Mouse (Mus musculus): ENCODE data around the gene Kcnt2. TPM values are rescaled to one million over a fixed set of nuclear protein-coding genes. Genes with fewer than 3 reads are reported as not detected.

The Kcnt2 gene
- polyA plus RNA-seq, 1 experiment from 2014 or later: 2.4 TPM

DNA sequence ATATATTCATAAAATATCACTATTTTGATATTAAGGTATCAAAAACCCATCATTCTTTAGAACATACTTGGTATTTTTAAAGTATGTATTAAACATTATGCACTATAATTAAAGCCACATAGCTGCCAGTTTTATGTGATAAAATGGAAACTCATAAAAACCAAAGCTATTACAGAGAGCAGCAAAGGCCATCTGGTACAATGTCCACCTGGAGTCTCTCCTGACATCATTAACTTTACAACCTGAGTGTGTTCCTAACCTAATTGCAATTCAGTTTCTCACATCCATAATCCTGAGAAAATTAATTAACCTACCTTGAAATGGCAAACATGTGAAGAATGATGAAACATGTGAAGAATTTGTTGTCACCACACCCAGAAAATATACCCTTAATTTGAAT, 288.9 kb downstream of the Kcnt2 start:
- no peak overlapping the region for H3K9ac ChIP-seq

GRCm38 (mm10) chr1:140542066-140542465, 296.1 kb downstream of the Kcnt2 start:
- Histone ChIP-seq H3K27me3 (no peaks in the 10 kb centered on the region), H3K9ac (no peak overlapping the region), H3K4me2 (no peak overlapping the region), H3K27ac (no peak overlapping the region), H3K4me3 (no peak overlapping the region), H3K36me3 (no peaks in the 10 kb centered on the region), H3K9me3 (no peaks in the 10 kb centered on the region), H3K4me1 (no peaks in the 10 kb centered on the region)
- WGBS: 70% methylated on average over 3 of the region's 3 CpGs
- no peak for ATAC-seq (ENCODE audit: insufficient number of reproducible peaks, low FRiP score, low TSS enrichment, low read depth)

More for the DNA sequence above, 288.9 kb downstream of the Kcnt2 start:
- no peaks in the 10 kb centered on the region for H3K4me1 ChIP-seq
- ATAC-seq (ENCODE audit: insufficient number of reproducible peaks, low FRiP score, low TSS enrichment, low read depth): no peak
- no peak overlapping the region for H3K4me3 ChIP-seq
- no peak overlapping the region for H3K27ac ChIP-seq
- H3K9me3 ChIP-seq: no peaks in the 10 kb centered on the region
- no peaks in the 10 kb centered on the region for H3K27me3 ChIP-seq
- H3K36me3 ChIP-seq: no peaks in the 10 kb centered on the region
- H3K4me2 ChIP-seq: no peak overlapping the region

DNA sequence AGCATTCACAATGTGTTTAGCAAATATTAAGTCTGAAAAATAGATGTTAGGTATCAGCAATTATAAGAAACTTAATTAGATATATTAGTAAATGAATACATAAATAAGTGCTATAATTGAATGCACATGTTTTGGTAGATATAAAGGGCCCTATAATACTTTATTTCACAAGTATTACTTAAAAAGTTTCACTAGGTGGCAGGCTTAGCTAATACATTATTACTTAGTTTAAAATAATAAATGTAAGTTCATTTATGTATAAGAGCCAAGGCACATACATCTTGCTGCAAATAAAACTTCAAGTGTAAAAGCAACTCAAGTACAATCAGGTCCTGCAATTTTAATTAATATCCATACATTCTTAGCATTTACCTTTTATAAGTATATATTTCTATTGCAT, 302.8 kb downstream of the Kcnt2 start:
- H3K4me1 ChIP-seq: no peaks in the 10 kb centered on the region
- H3K27ac ChIP-seq: no peak overlapping the region
- H3K36me3 ChIP-seq: no peaks in the 10 kb centered on the region
- H3K4me3 ChIP-seq: no peak overlapping the region
- no peak overlapping the region for H3K4me2 ChIP-seq
- no peak overlapping the region for H3K9ac ChIP-seq
- no peaks in the 10 kb centered on the region for H3K27me3 ChIP-seq
- no peaks in the 10 kb centered on the region for H3K9me3 ChIP-seq
- ATAC-seq (ENCODE audit: insufficient number of reproducible peaks, low FRiP score, low TSS enrichment, low read depth): no peak

- no peak overlapping the region for H3K4me3 ChIP-seq
- no peak overlapping the region for H3K9ac ChIP-seq
- H3K36me3 ChIP-seq: no peaks in the 10 kb centered on the region
- no peaks in the 10 kb centered on the region for H3K9me3 ChIP-seq
- no peak for ATAC-seq (ENCODE audit: insufficient number of reproducible peaks, low FRiP score, low TSS enrichment, low read depth)
- H3K4me2 ChIP-seq: no peak overlapping the region
- H3K4me1 ChIP-seq: no peaks in the 10 kb centered on the region
- H3K27me3 ChIP-seq: no peaks in the 10 kb centered on the region
- H3K27ac ChIP-seq: no peak overlapping the region
These were observed 314.8 kb downstream of the Kcnt2 start for GRCm38 (mm10) chr1:140560801-140561200.

- no peak overlapping the region for H3K27ac ChIP-seq
- no peak overlapping the region for H3K4me2 ChIP-seq
- H3K4me1 ChIP-seq: no peaks in the 10 kb centered on the region
- H3K9ac ChIP-seq: no peak overlapping the region
- H3K9me3 ChIP-seq: no peaks in the 10 kb centered on the region
- ATAC-seq (ENCODE audit: insufficient number of reproducible peaks, low FRiP score, low TSS enrichment, low read depth): no peak
- H3K27me3 ChIP-seq: no peaks in the 10 kb centered on the region
- no peaks in the 10 kb centered on the region for H3K36me3 ChIP-seq
- 72% methylated on average over 7 of the region's 7 CpGs for WGBS
- H3K4me3 ChIP-seq: no peak overlapping the region
These were observed 326.2 kb downstream of the Kcnt2 start for GRCm38 (mm10) chr1:140572141-140572540.

DNA sequence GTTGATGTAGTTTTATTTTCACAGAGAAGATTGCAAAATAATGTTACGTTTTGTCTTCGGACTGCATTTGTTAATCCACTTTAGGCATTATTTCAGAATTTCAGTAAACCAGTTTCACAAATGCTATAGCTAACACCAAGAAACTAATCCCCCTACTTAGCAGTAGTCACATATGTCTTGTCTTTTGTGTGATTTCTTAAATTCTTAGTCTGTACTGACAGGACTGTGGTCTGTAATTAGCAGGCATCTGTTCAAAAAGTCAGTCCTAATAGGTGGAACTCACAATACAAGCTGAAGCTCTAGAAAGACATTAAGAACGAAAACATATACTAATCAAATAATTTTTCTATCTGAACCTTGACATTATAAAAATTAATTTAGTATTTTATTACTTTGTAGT, 332.6 kb downstream of the Kcnt2 start:
- no peak for ATAC-seq (ENCODE audit: insufficient number of reproducible peaks, low FRiP score, low TSS enrichment, low read depth)

GRCm38 (mm10) chr1:140588302-140588701, 342.3 kb downstream of the Kcnt2 start:
- no peaks in the 10 kb centered on the region for H3K9me3 ChIP-seq
- no peak for ATAC-seq (ENCODE audit: insufficient number of reproducible peaks, low FRiP score, low TSS enrichment, low read depth)
- 79% methylated on average over 3 of the region's 3 CpGs for WGBS

More for the DNA sequence above, 332.6 kb downstream of the Kcnt2 start:
- no peak overlapping the region for H3K27ac ChIP-seq
- no peaks in the 10 kb centered on the region for H3K36me3 ChIP-seq
- no peaks in the 10 kb centered on the region for H3K27me3 ChIP-seq
- WGBS: 88% methylated on average over 3 of the region's 3 CpGs
- H3K4me3 ChIP-seq: no peak overlapping the region
- no peaks in the 10 kb centered on the region for H3K9me3 ChIP-seq
- no peak overlapping the region for H3K4me2 ChIP-seq
- H3K4me1 ChIP-seq: no peaks in the 10 kb centered on the region
- H3K9ac ChIP-seq: no peak overlapping the region

DNA sequence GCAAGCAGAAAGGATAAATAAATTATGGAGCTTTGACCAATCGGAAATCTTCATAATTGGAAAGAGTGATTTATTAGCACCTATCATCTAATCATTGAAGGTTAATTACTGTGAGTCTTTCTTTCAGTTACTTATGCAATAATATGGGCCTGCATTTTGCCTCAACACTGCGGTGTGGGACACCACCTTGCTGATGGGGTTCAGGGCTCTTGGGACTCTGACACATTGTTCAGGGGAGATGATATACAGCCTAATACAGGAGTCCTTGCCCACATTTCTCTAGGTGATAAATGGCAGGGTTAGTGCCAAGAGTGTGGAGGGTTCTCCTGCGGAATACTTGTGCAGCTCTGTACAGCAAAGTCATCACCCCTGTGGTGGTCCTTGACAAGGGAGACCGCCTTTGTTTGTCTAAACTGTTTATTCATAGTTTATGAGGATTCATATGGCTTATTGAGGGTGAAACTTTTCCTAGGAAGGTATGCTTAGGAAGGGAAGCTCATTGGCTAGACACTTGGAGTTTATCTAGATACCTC, 362.9 kb downstream of the Kcnt2 start:
- Histone ChIP-seq H3K4me3 (no peak overlapping the region), H3K27me3 (no peaks in the 10 kb centered on the region), H3K36me3 (no peaks in the 10 kb centered on the region), H3K4me1 (no peaks in the 10 kb centered on the region), H3K9ac (no peak overlapping the region), H3K27ac (no peak overlapping the region), H3K9me3 (no peaks in the 10 kb centered on the region), H3K4me2 (no peak overlapping the region)
- ATAC-seq (ENCODE audit: insufficient number of reproducible peaks, low FRiP score, low TSS enrichment, low read depth): no peak
- WGBS: 89% methylated on average over 4 of the region's 4 CpGs

More at GRCm38 (mm10) chr1:140588302-140588701, 342.3 kb downstream of the Kcnt2 start:
- H3K4me3 ChIP-seq: no peak overlapping the region
- H3K27ac ChIP-seq: no peak overlapping the region
- H3K27me3 ChIP-seq: no peaks in the 10 kb centered on the region
- H3K4me2 ChIP-seq: no peak overlapping the region
- no peaks in the 10 kb centered on the region for H3K36me3 ChIP-seq
- H3K9ac ChIP-seq: no peak overlapping the region
- H3K4me1 ChIP-seq: no peaks in the 10 kb centered on the region

DNA sequence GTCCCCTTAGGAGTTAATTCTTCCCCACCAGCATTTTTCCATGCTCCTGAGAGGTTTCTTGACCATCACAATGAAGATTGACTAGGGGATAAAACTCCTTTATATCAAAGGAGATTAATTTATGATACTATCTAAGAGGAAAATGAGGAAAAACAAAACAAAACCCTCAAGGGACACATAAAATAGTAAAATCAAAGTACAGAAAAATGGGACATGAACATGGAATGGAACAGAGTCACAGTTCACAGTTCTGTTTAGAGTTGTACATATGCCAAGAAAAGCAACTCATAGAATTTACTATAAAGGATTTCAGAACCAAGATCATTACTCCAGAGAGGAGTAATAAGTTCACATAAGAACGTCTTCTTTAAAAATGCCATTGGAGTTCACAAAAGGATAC, 367.1 kb downstream of the Kcnt2 start:
- Histone ChIP-seq H3K27me3 (no peaks in the 10 kb centered on the region), H3K27ac (no peak overlapping the region), H3K9ac (no peak overlapping the region), H3K4me3 (no peak overlapping the region), H3K9me3 (no peaks in the 10 kb centered on the region), H3K4me2 (no peak overlapping the region), H3K36me3 (no peaks in the 10 kb centered on the region), H3K4me1 (no peaks in the 10 kb centered on the region)
- no peak for ATAC-seq (ENCODE audit: insufficient number of reproducible peaks, low FRiP score, low TSS enrichment, low read depth)
- 48% methylated on average over 1 of the region's 1 CpGs for WGBS

- Histone ChIP-seq H3K36me3 (no peaks in the 10 kb centered on the region), H3K27me3 (no peaks in the 10 kb centered on the region), H3K4me1 (no peaks in the 10 kb centered on the region), H3K4me3 (no peak overlapping the region), H3K4me2 (no peak overlapping the region), H3K9me3 (no peaks in the 10 kb centered on the region), H3K27ac (no peak overlapping the region), H3K9ac (no peak overlapping the region)
- no peak for ATAC-seq (ENCODE audit: insufficient number of reproducible peaks, low FRiP score, low TSS enrichment, low read depth)
- 58% methylated on average over 2 of the region's 2 CpGs for WGBS
These were observed 368.9 kb downstream of the Kcnt2 start for GRCm38 (mm10) chr1:140614840-140615239.

GRCm38 (mm10) chr1:140618164-140618563, 372.2 kb downstream of the Kcnt2 start:
- no peaks in the 10 kb centered on the region for H3K27me3 ChIP-seq

GRCm38 (mm10) chr1:140624918-140625317, 379.0 kb downstream of the Kcnt2 start:
- no peak overlapping the region for H3K9ac ChIP-seq
- ATAC-seq (ENCODE audit: insufficient number of reproducible peaks, low FRiP score, low TSS enrichment, low read depth): no peak
- H3K9me3 ChIP-seq: no peaks in the 10 kb centered on the region
- H3K36me3 ChIP-seq: no peaks in the 10 kb centered on the region
- no peaks in the 10 kb centered on the region for H3K4me1 ChIP-seq
- H3K27me3 ChIP-seq: no peaks in the 10 kb centered on the region
- H3K4me3 ChIP-seq: no peak overlapping the region
- H3K4me2 ChIP-seq: no peak overlapping the region
- H3K27ac ChIP-seq: no peak overlapping the region

More at GRCm38 (mm10) chr1:140618164-140618563, 372.2 kb downstream of the Kcnt2 start:
- no peak for ATAC-seq (ENCODE audit: insufficient number of reproducible peaks, low FRiP score, low TSS enrichment, low read depth)
- H3K4me2 ChIP-seq: no peak overlapping the region
- no peak overlapping the region for H3K9ac ChIP-seq
- no peaks in the 10 kb centered on the region for H3K4me1 ChIP-seq
- H3K36me3 ChIP-seq: no peaks in the 10 kb centered on the region
- H3K9me3 ChIP-seq: no peaks in the 10 kb centered on the region
- no peak overlapping the region for H3K27ac ChIP-seq
- H3K4me3 ChIP-seq: no peak overlapping the region

- Histone ChIP-seq H3K36me3 (no peaks in the 10 kb centered on the region), H3K27ac (no peak overlapping the region), H3K4me3 (no peak overlapping the region), H3K4me2 (no peak overlapping the region), H3K4me1 (no peaks in the 10 kb centered on the region), H3K27me3 (no peaks in the 10 kb centered on the region), H3K9ac (no peak overlapping the region), H3K9me3 (no peaks in the 10 kb centered on the region)
- 53% methylated on average over 3 of the region's 3 CpGs for WGBS
- no peak for ATAC-seq (ENCODE audit: insufficient number of reproducible peaks, low FRiP score, low TSS enrichment, low read depth)
These were observed 413.8 kb downstream of the Kcnt2 start for GRCm38 (mm10) chr1:140659607-140660340.

Measured in limb, embryonic 15.5 days (tissue).